In genomic region chr3:129969031-129969430, GRCm38 (mm10) we compare ENCODE assay signal across 8 mouse cellular contexts. TPM values are rescaled to one million over a fixed set of nuclear protein-coding genes. Genes with fewer than 3 reads are reported as not detected.
A peak's percentile ranks its signal among the peaks of the same experiment; 100 is the strongest.
DNase-seq lines count a peak whose midpoint lies in the region; ATAC-seq and TF ChIP-seq lines count a peak whose summit lies in the region.

No protein-coding gene starts in this region.

- H3K27ac ChIP-seq in spleen, adult 2 months (ENCODE audit: insufficient read depth, low read length), result no peak overlapping the region
- H3K27ac ChIP-seq in liver, embryonic 13.5 days, result no peak overlapping the region; the same call in 1 of the 2 replicates
- H3K27ac ChIP-seq in stomach, postnatal 0 days (replicated peaks), result no peak overlapping the region

- peak overlapping the region; percentile 72 for H3K4me3 ChIP-seq in spleen, adult 2 months (ENCODE audit: extremely low read depth, insufficient read depth, insufficient read length)
- peak overlapping the region; percentile 69 for H3K4me3 ChIP-seq in liver, embryonic 13.5 days (replicated peaks)
- H3K4me3 ChIP-seq in stomach, postnatal 0 days (ENCODE audit: low read depth, low read length), result peak overlapping the region; percentile 63

- peaks cover 11% of the 10 kb centered on the region for H3K4me1 ChIP-seq in spleen, adult 2 months (ENCODE audit: control insufficient read depth, insufficient read depth, insufficient read length)
- peaks cover 27% of the 10 kb centered on the region for H3K4me1 ChIP-seq in liver, embryonic 13.5 days (replicated peaks)
- peaks cover 5% of the 10 kb centered on the region; the same call in 1 of the 2 replicates for H3K4me1 ChIP-seq in stomach, postnatal 0 days (replicated peaks; ENCODE audit: control insufficient read depth, insufficient read depth)

- peak overlapping the region; percentile 64 for H3K9ac ChIP-seq in liver, embryonic 13.5 days
- peak overlapping the region; percentile 58; the same call in 1 of the 2 replicates for H3K9ac ChIP-seq in stomach, postnatal 0 days (ENCODE audit: low read length)

- WGBS in spleen, adult 2 months, result 31% methylated on average over 10 of the region's 10 CpGs
- WGBS in liver, embryonic 13.5 days (ENCODE audit: insufficient replicate concordance), result 32% methylated on average over 10 of the region's 10 CpGs
- WGBS in stomach, postnatal 0 days, result 41% methylated on average over 10 of the region's 10 CpGs

- TF ChIP-seq EP300 in stomach, postnatal 0 days (optimal IDR thresholded peaks at IDR 0.05), result no peak

- TF ChIP-seq CTCF in spleen, adult 2 months (IDR thresholded peaks at IDR 0.05; ENCODE audit: extremely low read depth, insufficient read depth, insufficient read length, insufficient replicate concordance), result no peak
- TF ChIP-seq CTCF in stomach, postnatal 0 days (IDR thresholded peaks at IDR 0.05; ENCODE audit: low read depth), result no peak

- ATAC-seq in cerebellum, adult (ENCODE audit: insufficient number of reproducible peaks, low FRiP score, low TSS enrichment), result 0 out of 2 replicates have a peak, but pooled peaks have one; percentile 17
- no peak for ATAC-seq in liver, embryonic 13.5 days (ENCODE audit: low read depth)
- no peak for ATAC-seq in stomach, postnatal 0 days (ENCODE audit: low FRiP score, low TSS enrichment)

- H3K4me2 ChIP-seq in liver, embryonic 13.5 days, result peak overlapping the region; percentile 93
- peak overlapping the region; percentile 98 for H3K4me2 ChIP-seq in stomach, postnatal 0 days (replicated peaks; ENCODE audit: low read depth)

- no peak for DNase-seq in cerebellum, postnatal 25 days
- no peak for DNase-seq in spleen, adult 2 months (ENCODE audit: low read depth in 1 of 2, low spot score in 2 of 2)
- DNase-seq in spleen, postnatal 36 days (ENCODE audit: low spot score in 2 of 2), result no peak
- no peak for DNase-seq in liver, embryonic 13.5 days
- no peak for DNase-seq in stomach, postnatal 0 days (ENCODE audit: low spot score)
- DNase-seq in right cerebral cortex, postnatal 4 days, result no peak
- DNase-seq in spleen, postnatal 10 days (ENCODE audit: low spot score in 2 of 2), result no peak

- no peaks in the 10 kb centered on the region for H3K9me3 ChIP-seq in liver, embryonic 13.5 days (replicated peaks)
- H3K9me3 ChIP-seq in stomach, postnatal 0 days (ENCODE audit: control insufficient read depth, low read length), result no peaks in the 10 kb centered on the region

- no peak for TF ChIP-seq POLR2A in spleen, adult 2 months (IDR thresholded peaks at IDR 0.05; ENCODE audit: low read depth, low read length)

- peaks cover 9% of the 10 kb centered on the region for H3K27me3 ChIP-seq in spleen, adult 2 months (ENCODE audit: control insufficient read depth, insufficient read depth, low read length)
- peaks cover 46% of the 10 kb centered on the region for H3K27me3 ChIP-seq in liver, embryonic 13.5 days
- H3K27me3 ChIP-seq in stomach, postnatal 0 days (ENCODE audit: control insufficient read depth, insufficient read depth, low read length), result no peaks in the 10 kb centered on the region

- no peaks in the 10 kb centered on the region for H3K36me3 ChIP-seq in spleen, adult 2 months (ENCODE audit: control insufficient read depth, insufficient read depth, low read length)
- no peaks in the 10 kb centered on the region for H3K36me3 ChIP-seq in liver, embryonic 13.5 days
- H3K36me3 ChIP-seq in stomach, postnatal 0 days (ENCODE audit: control insufficient read depth, insufficient read depth, low read length), result no peaks in the 10 kb centered on the region

RNA-seq across cellular contexts. Expression of gene Mcub, which starts 1.0 kb away (rescaled TPM):
- 3.2 and 3.6 TPM in 2 replicates for polyA plus RNA-seq in spleen, adult 2 months (2012; rRNA removed)
- 10.0 and 10.9 TPM in 2 replicates for polyA plus RNA-seq in liver, embryonic 13.5 days (2015; fragmentation: Nextera tagmentation; extraction: Ambion mirVana)
- polyA plus RNA-seq in stomach, postnatal 0 days (2015; fragmentation: Nextera tagmentation; extraction: Ambion mirVana), result 8.0 and 8.7 TPM in 2 replicates
